Mouse (Mus musculus) G1E (cell line): ENCODE results near the gene Magi2. TPM values are rescaled to one million over a fixed set of nuclear protein-coding genes. Genes with fewer than 3 reads are reported as not detected.

ENCODE experiments used
- ATAC-seq: 2 replicates; pipeline ENCODE4 v1.8.0; 2016; ENCODE audit warnings: mild to moderate bottlenecking; ENCODE audit not compliant: insufficient number of reproducible peaks, poor library complexity, low FRiP score, severe bottlenecking; ENCODE audit errors: extremely low read depth
- DNase-seq: peaks from one replicate; pipeline ENCODE4 v3.0.0; 2012; ENCODE audit warnings: low spot score
- H3K27me3 ChIP-seq: 2 replicates; pipeline ENCODE4 v1.6.1; 2012; ENCODE audit warnings: mild to moderate bottlenecking, low read length, inconsistent platforms; ENCODE audit not compliant: insufficient read depth
- H3K36me3 ChIP-seq: replicated peaks from 2 replicates; pipeline ENCODE3; 2012; ENCODE audit warnings: mild to moderate bottlenecking, inconsistent platforms
- H3K4me1 ChIP-seq: 2 replicates; pipeline ENCODE4 v1.6.1; 2012; ENCODE audit warnings: low read depth, low read length, inconsistent platforms, mixed read lengths; ENCODE audit not compliant: insufficient read depth
- H3K4me3 ChIP-seq: 2 replicates; pipeline ENCODE4 v1.5.1; 2012; ENCODE audit warnings: low read depth, mild to moderate bottlenecking, inconsistent platforms, low read length, moderate library complexity, mixed read lengths
- H3K9me3 ChIP-seq: replicated peaks from 2 replicates; pipeline ENCODE4 v1.6.1; 2012; ENCODE audit warnings: inconsistent platforms
- CTCF ChIP-seq: IDR thresholded peaks from 2 replicates; pipeline ENCODE4 v1.5.1; 2012; ENCODE audit warnings: low read depth, low read length, inconsistent platforms, mixed read lengths
- GATA1 ChIP-seq: IDR thresholded peaks from 2 replicates; pipeline ENCODE4 v1.6.1; 2012; ENCODE audit warnings: borderline replicate concordance, low read length, inconsistent platforms, mixed read lengths
- GATA2 ChIP-seq: IDR thresholded peaks from 2 replicates; pipeline ENCODE4 v1.6.1; 2012; ENCODE audit warnings: low read depth, low read length, inconsistent platforms, borderline replicate concordance
- POLR2AphosphoS5 ChIP-seq: IDR thresholded peaks from 2 replicates; pipeline ENCODE4 v1.6.1; 2012; ENCODE audit warnings: low read depth, low read length, inconsistent platforms; ENCODE audit not compliant: insufficient replicate concordance
- TAL1 ChIP-seq: conservative IDR thresholded peaks from 2 replicates; pipeline ENCODE4 v1.6.1; 2012; ENCODE audit warnings: low read depth, low read length, inconsistent platforms, mixed read lengths
- polyA plus RNA-seq: library from polyadenylated mRNA; stranded (reverse); fragments of >175 nt; gene quantifications from 2 replicates; pipeline ENCODE4 v1.2.3, GENCODE M21; 2012
- total RNA-seq, 2 experiments: library from RNA; stranded (forward) in 1 of 2; stranded (reverse) in 1 of 2; fragments of 200-1000 nt in 1 of 2; fragments of >200 nt in 1 of 2; fragmentation: Nextera tagmentation in 1 of 2; gene quantifications; 2 replicates each; pipeline ENCODE4 v1.2.3; 2014 to 2017

The Magi2 gene
- total and polyA plus RNA-seq, 3 experiments, result 0.69 to 1.3 (median 1.1) TPM

- H3K9me3 ChIP-seq, result no peaks in the 10 kb centered on the region
- H3K27me3 ChIP-seq, result no peaks in the 10 kb centered on the region
- ATAC-seq (no peak), DNase-seq (no peak)
- no peaks in the 10 kb centered on the region for H3K36me3 ChIP-seq
- TF ChIP-seq CTCF, result no peak
- no peak for TF ChIP-seq TAL1
- no peak for TF ChIP-seq GATA1
- no peak for TF ChIP-seq GATA2
- no peak for TF ChIP-seq POLR2AphosphoS5
- no peak overlapping the region for H3K4me3 ChIP-seq
- no peaks in the 10 kb centered on the region for H3K4me1 ChIP-seq
Observed at GRCm38 (mm10) chr5:20461709-20462108, 1234.9 kb downstream of the Magi2 start.

GRCm38 (mm10) chr5:20462376-20462775 lies 1235.5 kb downstream of the Magi2 start:
- Histone ChIP-seq H3K4me1 (no peaks in the 10 kb centered on the region), H3K36me3 (no peaks in the 10 kb centered on the region), H3K27me3 (no peaks in the 10 kb centered on the region), H3K9me3 (no peaks in the 10 kb centered on the region), H3K4me3 (no peak overlapping the region)
- no peak for ATAC-seq
- DNase-seq, result no peak
- TF ChIP-seq TAL1, result no peak
- TF ChIP-seq POLR2AphosphoS5, result no peak

- TF ChIP-seq CTCF, result no peak
- TF ChIP-seq GATA2, result no peak
- TF ChIP-seq POLR2AphosphoS5, result no peak
- no peak for TF ChIP-seq TAL1
- no peak for TF ChIP-seq GATA1
- DNase-seq (no peak), ATAC-seq (no peak)
- Histone ChIP-seq H3K4me1 (no peaks in the 10 kb centered on the region), H3K4me3 (no peak overlapping the region), H3K27me3 (no peaks in the 10 kb centered on the region), H3K9me3 (no peaks in the 10 kb centered on the region), H3K36me3 (no peaks in the 10 kb centered on the region)
Observed at GRCm38 (mm10) chr5:20469721-20470120, 1242.9 kb downstream of the Magi2 start.

GRCm38 (mm10) chr5:20470466-20470865 lies 1243.6 kb downstream of the Magi2 start:
- no peaks in the 10 kb centered on the region for H3K9me3 ChIP-seq
- H3K36me3 ChIP-seq, result no peaks in the 10 kb centered on the region
- TF ChIP-seq POLR2AphosphoS5 (no peak), CTCF (peak; percentile 39)
- DNase-seq (peak; percentile 9), ATAC-seq (peak; percentile 45; the same call in 1 of the 2 replicates)
- no peaks in the 10 kb centered on the region for H3K4me1 ChIP-seq
- H3K4me3 ChIP-seq, result no peak overlapping the region
- H3K27me3 ChIP-seq, result no peaks in the 10 kb centered on the region

- TF ChIP-seq TAL1 (no peak), GATA1 (no peak), GATA2 (no peak), CTCF (no peak), POLR2AphosphoS5 (no peak)
- H3K27me3 ChIP-seq, result no peaks in the 10 kb centered on the region; the same call in 1 of the 2 replicates
- no peak for ATAC-seq
- no peak for DNase-seq
- H3K36me3 ChIP-seq, result no peaks in the 10 kb centered on the region
- H3K4me1 ChIP-seq, result no peaks in the 10 kb centered on the region
- no peaks in the 10 kb centered on the region for H3K9me3 ChIP-seq
- H3K4me3 ChIP-seq, result no peak overlapping the region
Observed at GRCm38 (mm10) chr5:20484505-20484904, 1257.7 kb downstream of the Magi2 start.

GRCm38 (mm10) chr5:20491911-20492310 lies 1265.1 kb downstream of the Magi2 start:
- no peak overlapping the region for H3K4me3 ChIP-seq
- DNase-seq (no peak), ATAC-seq (no peak)
- H3K27me3 ChIP-seq, result peaks cover 5% of the 10 kb centered on the region
- H3K36me3 ChIP-seq, result no peaks in the 10 kb centered on the region
- H3K9me3 ChIP-seq, result no peaks in the 10 kb centered on the region
- H3K4me1 ChIP-seq, result no peaks in the 10 kb centered on the region
- TF ChIP-seq TAL1 (no peak), GATA1 (no peak), CTCF (no peak), POLR2AphosphoS5 (no peak), GATA2 (no peak)

GRCm38 (mm10) chr5:20492679-20493078 lies 1265.8 kb downstream of the Magi2 start:
- Histone ChIP-seq H3K4me1 (no peaks in the 10 kb centered on the region), H3K36me3 (no peaks in the 10 kb centered on the region), H3K4me3 (no peak overlapping the region), H3K27me3 (peaks cover 6% of the 10 kb centered on the region), H3K9me3 (no peaks in the 10 kb centered on the region)
- ATAC-seq, result no peak
- no peak for TF ChIP-seq POLR2AphosphoS5
- no peak for TF ChIP-seq TAL1
- no peak for TF ChIP-seq CTCF
- TF ChIP-seq GATA2, result no peak
- no peak for TF ChIP-seq GATA1
- DNase-seq, result no peak
